Mouse (Mus musculus): ENCODE measurements at regions not wholly inside any gene's neighbourhood (a gene's known extent, or its start where the extent isn't known, plus 50 kb on each side); places are given as distances from the start of the nearest gene placed in this dataset.

DNA sequence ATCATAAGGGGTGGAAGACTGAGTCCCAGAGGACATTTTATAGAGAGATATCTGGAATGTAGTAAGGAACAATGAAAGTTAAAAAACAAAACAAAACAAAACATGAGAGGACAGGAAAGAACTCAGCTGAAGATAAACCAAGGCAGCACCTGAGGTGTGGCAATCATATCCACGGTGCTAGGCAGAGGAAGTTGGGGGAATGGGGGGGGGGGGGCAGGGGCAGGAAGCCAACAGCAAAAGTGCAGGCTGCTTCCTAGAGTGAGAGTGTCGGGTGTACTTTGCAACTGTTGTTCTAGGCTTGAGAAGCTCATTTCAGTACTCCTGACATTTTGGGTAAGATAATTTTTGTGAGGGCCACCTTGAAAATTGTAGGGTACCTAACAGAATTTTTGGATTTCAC is 87.2 kb upstream of the Atp10a start:
- no peak for TF ChIP-seq CTCF (conservative IDR thresholded peaks at IDR 0.05; ENCODE audit: insufficient read depth, insufficient read length, low read depth, low read length)
- TF ChIP-seq POLR2A (IDR thresholded peaks at IDR 0.05; ENCODE audit: low read depth, low read length), result no peak

Data from kidney, adult 2 months (tissue).